Mouse (Mus musculus) adrenal gland, adult (tissue): Measurements from ENCODE around the gene Plscr3.
"Not testable (repeated sequence)": the region's sequence is repeated elsewhere in the genome, so short reads cannot be mapped to it uniquely, and the experiment has no call there.

Experiments used
- DNase-seq, 2 experiments: peaks; one replicate each; pipeline ENCODE4 v3.0.0; 2022 to 2023; ENCODE audit warnings: low spot score in 1 of 2; ENCODE audit not compliant: inconsistent age in 2 of 2

The Plscr3 gene

GRCm38 (mm10) chr11:69828832-69829231 lies 17.3 kb upstream of the Plscr3 start:
- no peak for DNase-seq

GRCm38 (mm10) chr11:69833554-69833953 lies 12.6 kb upstream of the Plscr3 start:
- DNase-seq = no peak

GRCm38 (mm10) chr11:69834001-69834549 lies 12.1 kb upstream of the Plscr3 start:
- DNase-seq = peak; percentile 52 to 69

- no peak for DNase-seq
Observed at GRCm38 (mm10) chr11:69835326-69835965, 10.7 kb upstream of the Plscr3 start.

- DNase-seq = no peak
Observed at GRCm38 (mm10) chr11:69835966-69836335, 10.2 kb upstream of the Plscr3 start.

- DNase-seq = peak; percentile 65 to 83
Observed at GRCm38 (mm10) chr11:69836703-69837576, 9.2 kb upstream of the Plscr3 start.

- DNase-seq = no peak
Observed at GRCm38 (mm10) chr11:69837604-69837951, 8.6 kb upstream of the Plscr3 start, which contains the start of gene Nlgn2. TSS of gene Nlgn2 (minus strand) at chr11:69837784.

GRCm38 (mm10) chr11:69837952-69838713 lies 8.0 kb upstream of the Plscr3 start, which contains the start of gene Tmem256:
TSS of gene Tmem256 (plus strand) at chr11:69838514.
- peak; percentile 97 to 99 for DNase-seq

GRCm38 (mm10) chr11:69838714-69839104 lies 7.5 kb upstream of the Plscr3 start:
- no peak for DNase-seq

GRCm38 (mm10) chr11:69846738-69847688 lies 837 bp downstream of the Plscr3 start:
- peak in 1 of 2 experiments; percentile 79 for DNase-seq

GRCm38 (mm10) chr11:69848021-69848420 lies 1.8 kb downstream of the Plscr3 start:
- DNase-seq = no peak

GRCm38 (mm10) chr11:69849128-69849527 lies 3.0 kb downstream of the Plscr3 start:
- DNase-seq = peak in 1 of 2 experiments; percentile 28

- DNase-seq = peak in 1 of 2 experiments; percentile 71
Observed at GRCm38 (mm10) chr11:69849884-69850283, 3.7 kb downstream of the Plscr3 start.

- DNase-seq = peak in 1 of 2 experiments; percentile 21
Observed at GRCm38 (mm10) chr11:69850754-69851153, 4.6 kb downstream of the Plscr3 start.

- peak in 1 of 2 experiments; percentile 58 for DNase-seq
Observed at GRCm38 (mm10) chr11:69853994-69854393, 7.8 kb downstream of the Plscr3 start.

- DNase-seq = no peak
Observed at GRCm38 (mm10) chr11:69854680-69855079, 8.5 kb downstream of the Plscr3 start.

GRCm38 (mm10) chr11:69855347-69855746 lies 9.2 kb downstream of the Plscr3 start:
- DNase-seq = peak; percentile 55 to 76

- DNase-seq = no peak
Observed at GRCm38 (mm10) chr11:69858113-69858998, 12.2 kb downstream of the Plscr3 start, which contains the start of gene Tnk1. TSS of gene Tnk1 (minus strand) at chr11:69858730.

GRCm38 (mm10) chr11:69863729-69864128 lies 17.6 kb downstream of the Plscr3 start:
- not testable (repeated sequence) for DNase-seq
